Mouse (Mus musculus): ENCODE data around the gene Ptar1. TPM values are rescaled to one million over a fixed set of nuclear protein-coding genes. Genes with fewer than 3 reads are reported as not detected.
A peak's percentile ranks its signal among the peaks of the same experiment; 100 is the strongest.
"Not testable (repeated sequence)": the region's sequence is repeated elsewhere in the genome, so short reads cannot be mapped to it uniquely, and the experiment has no call there.

Gene Ptar1
- polyA plus RNA-seq, 1 experiment from 2014 or later = 10.5 TPM

DNA sequence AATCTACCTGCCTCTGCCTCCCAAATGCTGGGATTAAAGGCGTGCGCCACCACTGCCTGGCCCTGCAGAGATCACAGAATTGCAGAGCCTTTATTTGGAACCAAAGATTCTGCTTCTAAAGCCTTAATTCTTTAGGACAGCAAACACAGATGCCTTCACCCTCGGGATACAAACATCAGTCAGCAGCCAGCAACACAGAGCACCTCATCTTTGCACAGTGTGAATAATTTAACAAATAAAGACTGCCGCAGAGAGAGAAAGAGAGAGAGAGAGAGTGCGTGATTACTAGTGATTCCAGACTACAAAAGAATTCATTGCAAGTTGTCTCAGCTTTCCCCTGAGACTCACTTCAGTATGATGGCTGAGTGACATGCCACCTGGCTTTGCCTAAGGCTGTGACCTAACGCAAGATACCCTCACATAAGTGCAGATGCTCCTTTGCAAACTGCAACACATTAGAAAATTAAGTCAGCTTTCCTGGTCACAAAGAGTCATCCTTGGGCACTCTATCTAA lies 19.0 kb upstream of the Ptar1 start:
- Histone ChIP-seq H3K9ac (replicated peaks; ENCODE audit: low read length) (no peak overlapping the region), H3K4me2 (ENCODE audit: low read length) (no peak overlapping the region), H3K4me3 (replicated peaks; ENCODE audit: low read depth, low read length) (no peak overlapping the region), H3K27me3 (ENCODE audit: control insufficient read depth, insufficient read depth, low read length) (no peaks in the 10 kb centered on the region), H3K4me1 (ENCODE audit: control insufficient read depth, insufficient read depth, low read length) (no peaks in the 10 kb centered on the region), H3K27ac (replicated peaks; ENCODE audit: low read depth, low read length) (no peak overlapping the region; the same call in 1 of the 2 replicates), H3K9me3 (ENCODE audit: control insufficient read depth, low read length) (no peaks in the 10 kb centered on the region), H3K36me3 (ENCODE audit: control insufficient read depth, insufficient read depth, low read length) (no peaks in the 10 kb centered on the region)
- ATAC-seq (ENCODE audit: low FRiP score, low TSS enrichment) (peak; percentile 62; the same call in 1 of the 2 replicates), DNase-seq (peak; percentile 58)
- 44% methylated on average over 6 of the region's 6 CpGs for WGBS

DNA sequence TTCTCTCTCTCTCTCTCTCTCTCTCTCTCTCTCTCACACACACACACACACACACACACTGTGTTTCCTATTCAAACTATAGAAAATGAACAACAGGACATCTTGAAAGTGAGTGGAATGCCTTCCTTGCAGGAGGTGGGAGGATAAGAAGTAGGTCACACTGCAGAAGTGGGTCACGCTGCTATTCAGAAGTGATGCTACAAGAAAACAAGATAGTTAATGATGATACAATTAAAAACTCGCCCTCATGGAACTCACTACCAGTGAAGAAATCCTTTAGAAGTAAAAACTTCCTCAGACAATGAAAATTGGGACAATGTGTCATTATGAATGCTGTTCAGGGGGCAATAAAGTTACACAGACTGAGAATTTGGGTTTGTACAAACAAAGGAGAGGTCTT lies 14.2 kb upstream of the Ptar1 start:
- H3K27ac ChIP-seq (replicated peaks; ENCODE audit: low read depth, low read length) = no peak overlapping the region
- H3K4me3 ChIP-seq (replicated peaks; ENCODE audit: low read depth, low read length) = no peak overlapping the region
- no peak for DNase-seq
- H3K36me3 ChIP-seq (ENCODE audit: control insufficient read depth, insufficient read depth, low read length) = no peaks in the 10 kb centered on the region
- H3K9ac ChIP-seq (replicated peaks; ENCODE audit: low read length) = no peak overlapping the region
- no peaks in the 10 kb centered on the region for H3K27me3 ChIP-seq (ENCODE audit: control insufficient read depth, insufficient read depth, low read length)
- no peak for ATAC-seq (ENCODE audit: low FRiP score, low TSS enrichment)
- 62% methylated on average over 2 of the region's 2 CpGs for WGBS
- H3K4me2 ChIP-seq (ENCODE audit: low read length) = no peak overlapping the region
- no peaks in the 10 kb centered on the region for H3K9me3 ChIP-seq (ENCODE audit: control insufficient read depth, low read length)
- no peaks in the 10 kb centered on the region for H3K4me1 ChIP-seq (ENCODE audit: control insufficient read depth, insufficient read depth, low read length)

DNA sequence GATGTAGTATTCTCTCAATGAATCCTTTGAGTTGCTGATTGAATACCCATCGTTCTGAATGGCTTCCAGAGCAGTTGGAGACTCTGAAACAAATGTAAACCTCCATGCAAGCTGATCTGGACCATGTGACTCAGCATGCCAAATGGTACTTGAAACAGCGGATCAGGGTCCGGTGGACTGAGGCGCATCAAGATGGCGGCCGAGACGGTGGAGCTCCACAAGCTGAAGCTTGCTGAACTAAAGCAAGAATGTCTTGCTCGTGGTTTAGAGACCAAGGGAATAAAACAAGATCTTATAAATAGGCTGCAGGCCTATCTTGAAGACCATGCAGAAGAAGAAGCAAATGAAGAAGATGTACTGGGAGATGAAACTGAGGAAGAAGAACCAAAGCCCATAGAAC lies 11.6 kb upstream of the Ptar1 start:
- H3K27ac ChIP-seq (replicated peaks; ENCODE audit: low read depth, low read length); DNase-seq: not testable (repeated sequence)
- WGBS = 92% methylated on average over 8 of the region's 8 CpGs

DNA sequence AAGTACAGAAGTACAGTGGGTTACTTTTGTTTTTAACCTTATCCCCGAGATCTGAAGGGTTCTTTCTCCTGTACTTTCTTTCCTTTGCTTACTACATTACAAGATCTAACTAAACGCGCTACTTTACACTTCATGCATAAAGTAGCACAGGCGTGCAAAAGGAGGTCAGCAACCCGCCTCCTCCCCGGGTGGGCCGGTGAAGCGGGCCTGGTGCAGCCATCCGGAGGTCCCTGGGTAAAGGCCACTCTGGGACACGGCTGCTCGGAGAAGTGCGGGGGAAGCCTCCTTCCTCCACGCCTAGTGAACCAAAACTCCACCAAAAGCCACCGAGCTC lies 300 bp upstream of the Ptar1 start:
- Histone ChIP-seq H3K27ac (replicated peaks; ENCODE audit: low read depth, low read length) (peak overlapping the region; percentile 94), H3K9me3 (ENCODE audit: control insufficient read depth, low read length) (no peaks in the 10 kb centered on the region), H3K4me1 (ENCODE audit: control insufficient read depth, insufficient read depth, low read length) (0 out of 2 replicates have a peak, but pooled peaks cover 11% of the 10 kb centered on the region), H3K27me3 (ENCODE audit: control insufficient read depth, insufficient read depth, low read length) (no peaks in the 10 kb centered on the region), H3K4me3 (replicated peaks; ENCODE audit: low read depth, low read length) (peak overlapping the region; percentile 81), H3K36me3 (ENCODE audit: control insufficient read depth, insufficient read depth, low read length) (no peaks in the 10 kb centered on the region), H3K9ac (replicated peaks; ENCODE audit: low read length) (peak overlapping the region; percentile 84), H3K4me2 (ENCODE audit: low read length) (peak overlapping the region; percentile 62)
- DNase-seq (no peak), ATAC-seq (ENCODE audit: low FRiP score, low TSS enrichment) (no peak)
- WGBS = under 1% methylated on average over 14 of the region's 14 CpGs

More for the DNA sequence above, 11.6 kb upstream of the Ptar1 start:
- not testable (repeated sequence) for H3K9ac ChIP-seq (replicated peaks; ENCODE audit: low read length); H3K4me1 ChIP-seq (ENCODE audit: control insufficient read depth, insufficient read depth, low read length); H3K9me3 ChIP-seq (ENCODE audit: control insufficient read depth, low read length); ATAC-seq (ENCODE audit: low FRiP score, low TSS enrichment); H3K4me3 ChIP-seq (replicated peaks; ENCODE audit: low read depth, low read length); H3K36me3 ChIP-seq (ENCODE audit: control insufficient read depth, insufficient read depth, low read length); H3K4me2 ChIP-seq (ENCODE audit: low read length); H3K27me3 ChIP-seq (ENCODE audit: control insufficient read depth, insufficient read depth, low read length)

DNA sequence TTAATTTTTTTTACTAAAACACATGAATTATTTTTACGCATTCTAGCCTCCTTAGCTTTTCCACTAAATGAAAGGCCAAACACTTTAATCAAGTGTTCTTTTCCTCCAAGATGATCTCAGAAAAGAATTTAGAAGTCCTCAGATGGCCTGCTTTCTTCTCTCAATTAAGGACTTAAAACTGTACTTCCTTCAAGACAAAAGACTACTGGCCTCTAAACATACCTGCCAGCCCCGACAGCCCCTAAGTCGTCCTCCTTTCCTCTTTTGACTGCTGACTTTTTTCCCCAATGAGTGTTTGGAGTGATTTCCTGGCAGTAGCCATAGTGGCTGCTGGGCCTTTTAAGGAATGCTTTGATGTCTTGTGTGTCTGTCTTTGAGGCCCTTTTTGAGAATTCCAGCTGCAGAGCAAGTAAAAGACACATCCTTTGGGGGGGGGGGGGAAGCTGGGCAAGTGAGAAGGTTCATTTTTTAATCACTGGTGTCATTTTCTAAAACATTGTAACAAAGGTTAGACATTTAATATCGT lies 1.3 kb downstream of the Ptar1 start:
- Histone ChIP-seq H3K9me3 (ENCODE audit: control insufficient read depth, low read length) (no peaks in the 10 kb centered on the region), H3K27ac (replicated peaks; ENCODE audit: low read depth, low read length) (no peak overlapping the region), H3K27me3 (ENCODE audit: control insufficient read depth, insufficient read depth, low read length) (no peaks in the 10 kb centered on the region), H3K9ac (replicated peaks; ENCODE audit: low read length) (peak overlapping the region; percentile 29; the same call in 1 of the 2 replicates), H3K4me3 (replicated peaks; ENCODE audit: low read depth, low read length) (peak overlapping the region; percentile 81), H3K36me3 (ENCODE audit: control insufficient read depth, insufficient read depth, low read length) (no peaks in the 10 kb centered on the region), H3K4me1 (ENCODE audit: control insufficient read depth, insufficient read depth, low read length) (0 out of 2 replicates have a peak, but pooled peaks cover 11% of the 10 kb centered on the region), H3K4me2 (ENCODE audit: low read length) (peak overlapping the region; percentile 62)
- no peak for ATAC-seq (ENCODE audit: low FRiP score, low TSS enrichment)
- 5% methylated on average over 4 of the region's 4 CpGs for WGBS
- DNase-seq = peak; percentile 46

DNA sequence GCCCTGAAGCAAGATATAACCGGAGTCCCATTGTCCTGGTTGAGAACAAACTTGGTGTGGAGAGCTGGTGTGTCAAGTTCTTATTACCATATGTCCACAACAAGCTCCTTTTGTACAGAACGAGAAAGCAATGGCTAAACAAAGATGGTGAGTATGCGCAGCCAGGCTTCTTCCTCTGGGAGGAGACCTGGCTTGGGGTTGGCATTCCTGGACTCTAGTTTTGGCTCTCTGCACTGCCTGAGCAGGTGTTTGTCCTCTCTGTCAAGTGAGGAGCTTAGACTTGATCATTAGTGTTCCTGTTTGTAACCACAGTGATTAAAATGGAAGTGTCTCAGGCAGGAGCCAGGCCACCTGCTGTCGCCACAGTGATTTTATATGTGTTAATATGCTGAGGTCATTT lies 7.1 kb downstream of the Ptar1 start:
- Histone ChIP-seq H3K27ac (replicated peaks; ENCODE audit: low read depth, low read length) (no peak overlapping the region), H3K9me3 (ENCODE audit: control insufficient read depth, low read length) (no peaks in the 10 kb centered on the region), H3K4me3 (replicated peaks; ENCODE audit: low read depth, low read length) (no peak overlapping the region), H3K4me1 (ENCODE audit: control insufficient read depth, insufficient read depth, low read length) (0 out of 2 replicates have a peak, but pooled peaks cover 5% of the 10 kb centered on the region), H3K36me3 (ENCODE audit: control insufficient read depth, insufficient read depth, low read length) (peaks cover 26% of the 10 kb centered on the region), H3K4me2 (ENCODE audit: low read length) (no peak overlapping the region), H3K27me3 (ENCODE audit: control insufficient read depth, insufficient read depth, low read length) (no peaks in the 10 kb centered on the region), H3K9ac (replicated peaks; ENCODE audit: low read length) (no peak overlapping the region)
- DNase-seq (peak; percentile 17), ATAC-seq (ENCODE audit: low FRiP score, low TSS enrichment) (no peak)
- WGBS = 64% methylated on average over 4 of the region's 4 CpGs

DNA sequence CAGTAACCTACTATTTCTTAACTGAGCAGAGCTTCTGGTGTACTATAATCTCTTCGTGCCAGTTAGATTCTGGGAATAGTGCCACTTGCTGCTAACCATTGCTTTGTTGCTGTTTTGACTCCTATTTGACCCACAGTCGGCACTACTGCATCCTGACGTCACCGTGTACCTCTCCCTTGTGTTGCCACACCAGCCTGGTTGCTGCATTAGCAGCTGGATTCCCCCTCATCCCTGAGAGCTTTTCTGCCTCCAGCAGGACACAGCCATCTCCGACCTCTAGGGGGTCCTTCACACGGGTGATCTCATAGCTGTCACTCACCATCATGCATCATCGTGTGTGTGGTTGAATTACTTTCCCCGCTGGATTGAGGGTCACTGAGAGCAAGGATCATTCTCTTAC lies 10.6 kb downstream of the Ptar1 start:
- Histone ChIP-seq H3K36me3 (ENCODE audit: control insufficient read depth, insufficient read depth, low read length) (peaks cover 34% of the 10 kb centered on the region), H3K4me3 (replicated peaks; ENCODE audit: low read depth, low read length) (no peak overlapping the region), H3K9me3 (ENCODE audit: control insufficient read depth, low read length) (no peaks in the 10 kb centered on the region), H3K27ac (replicated peaks; ENCODE audit: low read depth, low read length) (no peak overlapping the region), H3K27me3 (ENCODE audit: control insufficient read depth, insufficient read depth, low read length) (no peaks in the 10 kb centered on the region), H3K4me2 (ENCODE audit: low read length) (no peak overlapping the region), H3K9ac (replicated peaks; ENCODE audit: low read length) (no peak overlapping the region), H3K4me1 (ENCODE audit: control insufficient read depth, insufficient read depth, low read length) (no peaks in the 10 kb centered on the region)
- DNase-seq (no peak), ATAC-seq (ENCODE audit: low FRiP score, low TSS enrichment) (no peak)
- WGBS = 72% methylated on average over 8 of the region's 8 CpGs

DNA sequence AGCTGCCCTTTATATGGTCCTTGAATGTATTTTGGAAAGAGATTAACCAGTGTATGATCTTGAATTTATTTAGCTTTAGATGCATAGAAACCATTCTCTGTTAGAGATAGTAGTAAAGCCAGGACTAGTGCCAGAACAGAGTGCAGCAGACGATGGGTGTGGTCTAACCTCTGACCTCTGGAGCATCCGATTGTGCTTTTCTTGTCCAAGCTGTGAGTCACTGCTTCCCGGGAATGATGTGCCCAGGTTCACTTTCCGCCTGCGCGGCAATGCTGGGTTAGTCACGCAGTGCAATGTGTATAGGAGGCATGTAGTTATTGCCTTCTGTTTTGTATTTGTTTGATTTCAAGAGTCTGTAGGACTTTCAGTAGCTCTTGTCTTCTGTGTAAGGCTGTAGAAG lies 11.1 kb downstream of the Ptar1 start:
- no peak overlapping the region for H3K4me2 ChIP-seq (ENCODE audit: low read length)
- DNase-seq (no peak), ATAC-seq (ENCODE audit: low FRiP score, low TSS enrichment) (no peak)
- no peaks in the 10 kb centered on the region for H3K9me3 ChIP-seq (ENCODE audit: control insufficient read depth, low read length)
- H3K4me3 ChIP-seq (replicated peaks; ENCODE audit: low read depth, low read length) = no peak overlapping the region
- 86% methylated on average over 7 of the region's 7 CpGs for WGBS
- peaks cover 34% of the 10 kb centered on the region for H3K36me3 ChIP-seq (ENCODE audit: control insufficient read depth, insufficient read depth, low read length)
- no peaks in the 10 kb centered on the region for H3K27me3 ChIP-seq (ENCODE audit: control insufficient read depth, insufficient read depth, low read length)
- no peaks in the 10 kb centered on the region for H3K4me1 ChIP-seq (ENCODE audit: control insufficient read depth, insufficient read depth, low read length)
- no peak overlapping the region for H3K9ac ChIP-seq (replicated peaks; ENCODE audit: low read length)
- no peak overlapping the region for H3K27ac ChIP-seq (replicated peaks; ENCODE audit: low read depth, low read length)

DNA sequence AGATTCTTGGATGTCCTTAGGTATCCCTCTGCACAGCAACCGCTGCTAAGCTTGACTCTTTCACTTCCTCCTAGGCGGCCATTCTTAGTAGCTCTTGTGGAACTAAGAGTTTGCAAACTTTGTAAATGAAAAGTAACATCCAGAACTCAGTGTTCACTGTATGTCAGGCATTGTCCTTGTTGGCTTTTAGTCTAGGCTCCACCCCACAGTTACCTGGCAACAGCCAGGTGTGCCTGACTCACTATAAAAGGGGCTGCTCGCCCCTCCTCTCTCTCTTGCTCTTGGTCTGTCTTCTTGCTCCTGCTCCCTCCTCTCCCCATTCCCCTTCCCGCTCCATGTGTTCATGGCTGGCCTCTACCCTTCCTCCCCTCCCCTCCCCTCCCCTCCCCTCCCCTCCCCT lies 11.9 kb downstream of the Ptar1 start:
- 87% methylated on average over 4 of the region's 4 CpGs for WGBS
- Histone ChIP-seq H3K4me1 (ENCODE audit: control insufficient read depth, insufficient read depth, low read length) (no peaks in the 10 kb centered on the region), H3K4me3 (replicated peaks; ENCODE audit: low read depth, low read length) (no peak overlapping the region), H3K4me2 (ENCODE audit: low read length) (no peak overlapping the region), H3K36me3 (ENCODE audit: control insufficient read depth, insufficient read depth, low read length) (peaks cover 34% of the 10 kb centered on the region), H3K9ac (replicated peaks; ENCODE audit: low read length) (no peak overlapping the region), H3K9me3 (ENCODE audit: control insufficient read depth, low read length) (no peaks in the 10 kb centered on the region), H3K27me3 (ENCODE audit: control insufficient read depth, insufficient read depth, low read length) (no peaks in the 10 kb centered on the region), H3K27ac (replicated peaks; ENCODE audit: low read depth, low read length) (no peak overlapping the region)
- DNase-seq = no peak
- no peak for ATAC-seq (ENCODE audit: low FRiP score, low TSS enrichment)

Measured in midbrain, embryonic 14.5 days (tissue).